Mouse (Mus musculus) forebrain, embryonic 16.5 days (tissue): Measurements from ENCODE around the gene Npcd. TPM values are rescaled to one million over a fixed set of nuclear protein-coding genes. Genes with fewer than 3 reads are reported as not detected.

Experiments used
- ATAC-seq: fragments of 200-750 bp; cut with Nextera tagmentation; 2 replicates; pipeline ENCODE4 v1.8.0; 2017; ENCODE audit warnings: mild to moderate bottlenecking, moderate library complexity
- H3K27ac ChIP-seq: fragments of 300-500 bp; sonication (generic); 2 replicates; pipeline ENCODE4 v1.5.1; 2014; ENCODE audit warnings: low read length, control low read depth
- H3K27me3 ChIP-seq: fragments of 300-500 bp; sonication (generic); replicated peaks from 2 replicates; pipeline ENCODE4 v1.6.1; 2014; ENCODE audit warnings: low read length; ENCODE audit not compliant: control insufficient read depth, insufficient read depth
- H3K36me3 ChIP-seq: fragments of 300-500 bp; sonication (generic); 2 replicates; pipeline ENCODE4 v1.6.1; 2014; ENCODE audit not compliant: control insufficient read depth, insufficient read depth
- H3K4me1 ChIP-seq: fragments of 300-500 bp; sonication (generic); replicated peaks from 2 replicates; pipeline ENCODE4 v1.6.1; 2014; ENCODE audit warnings: low read length; ENCODE audit not compliant: control insufficient read depth, insufficient read depth
- H3K4me2 ChIP-seq: fragments of 300-500 bp; sonication (generic); 2 replicates; pipeline ENCODE4 v1.6.1; 2014; ENCODE audit warnings: mild to moderate bottlenecking, low read length, control low read depth
- H3K4me3 ChIP-seq: fragments of 300-500 bp; sonication (generic); replicated peaks from 2 replicates; pipeline ENCODE4 v1.5.1; 2014; ENCODE audit warnings: mild to moderate bottlenecking, low read length, control low read depth
- H3K9ac ChIP-seq: fragments of 300-500 bp; sonication (generic); replicated peaks from 2 replicates; pipeline ENCODE4 v1.6.1; 2014; ENCODE audit warnings: low read depth, low read length, control low read depth
- H3K9me3 ChIP-seq: fragments of 300-500 bp; sonication (generic); 2 replicates; pipeline ENCODE4 v1.6.1; 2016; ENCODE audit warnings: low read length; ENCODE audit not compliant: control insufficient read depth
- WGBS: fragments of 180-500 bp; shearing (Covaris S2); extraction: QIAGEN DNeasy Blood & Tissue Kit; methylation state at CpG from one replicate; pipeline ENCODE4 v1.1.7; 2014; 5-methylcytosine and 5-hydroxymethylcytosine counted together
- polyA plus RNA-seq: library from polyadenylated mRNA; unstranded; fragments of >200 nt; fragmentation: Nextera tagmentation; extraction: Ambion mirVana; gene quantifications from 2 replicates; pipeline ENCODE4 v1.2.1, GENCODE M21; 2015

Npcd gene
- polyA plus RNA-seq, 1 experiment from 2014 or later = not detected

DNA sequence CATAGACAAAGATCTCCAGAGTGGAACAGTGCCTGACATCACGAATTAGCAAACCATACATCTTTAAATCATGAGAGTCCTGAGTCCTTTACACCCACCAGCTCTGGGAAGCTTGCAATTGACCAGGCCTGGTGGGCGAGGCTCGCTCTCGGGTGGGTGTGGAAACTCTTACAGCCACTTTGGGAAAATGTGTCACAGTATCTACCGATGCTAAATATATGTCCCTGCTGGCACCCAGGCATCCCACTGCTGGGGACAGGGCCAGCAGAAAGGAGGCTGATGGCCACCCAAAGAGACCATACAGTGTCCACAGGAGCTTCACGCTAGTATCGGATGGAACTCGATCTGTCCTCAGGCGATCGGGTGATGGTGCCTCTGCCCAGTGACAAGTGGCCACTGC lies 35.4 kb downstream of the Npcd start:
- Histone ChIP-seq H3K4me2 (no peak overlapping the region), H3K4me1 (peaks cover 4% of the 10 kb centered on the region), H3K27me3 (peaks cover 14% of the 10 kb centered on the region), H3K36me3 (no peaks in the 10 kb centered on the region), H3K27ac (no peak overlapping the region), H3K9me3 (no peaks in the 10 kb centered on the region), H3K4me3 (no peak overlapping the region), H3K9ac (no peak overlapping the region)
- WGBS = 89% methylated on average over 10 of the region's 10 CpGs
- no peak for ATAC-seq

DNA sequence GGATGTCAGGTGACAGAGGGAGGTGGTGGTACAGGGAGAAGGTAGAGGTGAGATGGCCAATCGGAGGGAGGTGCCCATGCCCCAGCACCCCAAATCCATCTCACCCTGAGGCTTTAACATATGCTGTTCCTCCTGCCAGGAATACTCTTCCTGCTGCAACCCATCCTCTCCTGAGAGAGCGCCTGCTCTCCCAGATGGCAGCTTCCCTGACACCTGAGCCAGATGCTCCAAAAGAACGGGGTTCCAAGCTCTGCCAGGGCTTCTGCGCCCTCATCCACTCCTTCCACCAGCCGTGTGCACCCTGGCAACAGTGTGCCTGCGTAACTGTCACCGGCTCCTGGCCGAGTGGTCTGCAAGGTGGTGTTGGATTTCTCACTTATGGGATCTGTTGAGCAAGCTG lies 36.4 kb downstream of the Npcd start:
- no peaks in the 10 kb centered on the region for H3K9me3 ChIP-seq
- no peak overlapping the region for H3K4me2 ChIP-seq
- H3K4me1 ChIP-seq = no peaks in the 10 kb centered on the region; the same call in 1 of the 2 replicates
- no peak for ATAC-seq
- H3K4me3 ChIP-seq = no peak overlapping the region
- 85% methylated on average over 8 of the region's 8 CpGs for WGBS
- no peak overlapping the region for H3K9ac ChIP-seq
- H3K27me3 ChIP-seq = peaks cover 6% of the 10 kb centered on the region
- H3K27ac ChIP-seq = no peak overlapping the region
- no peaks in the 10 kb centered on the region for H3K36me3 ChIP-seq

DNA sequence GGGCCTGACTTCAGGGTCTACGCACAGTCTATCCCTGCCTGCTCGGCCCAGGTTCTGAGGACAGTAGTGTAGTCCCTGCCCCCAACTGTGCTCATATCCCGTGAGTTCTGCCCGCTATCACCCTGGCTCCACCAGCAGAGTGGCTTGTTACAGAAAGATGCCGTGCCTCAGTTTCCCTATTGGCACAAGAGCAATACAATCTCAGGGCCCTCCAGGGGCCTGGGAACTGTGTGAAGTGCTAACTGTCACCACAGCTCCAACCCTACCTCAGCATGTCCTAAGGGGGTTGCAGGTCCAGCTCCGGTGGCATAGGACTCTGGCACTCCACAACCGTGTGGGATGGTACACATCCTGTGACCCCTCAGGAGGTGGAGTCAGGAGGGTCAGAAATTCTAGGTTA lies 36.9 kb downstream of the Npcd start:
- no peak overlapping the region for H3K9ac ChIP-seq
- no peaks in the 10 kb centered on the region for H3K9me3 ChIP-seq
- no peak overlapping the region for H3K4me2 ChIP-seq
- peaks cover 5% of the 10 kb centered on the region for H3K27me3 ChIP-seq
- no peak overlapping the region for H3K4me3 ChIP-seq
- WGBS = 89% methylated on average over 7 of the region's 7 CpGs
- no peak for ATAC-seq
- no peaks in the 10 kb centered on the region; the same call in 1 of the 2 replicates for H3K4me1 ChIP-seq
- H3K27ac ChIP-seq = no peak overlapping the region
- H3K36me3 ChIP-seq = no peaks in the 10 kb centered on the region

DNA sequence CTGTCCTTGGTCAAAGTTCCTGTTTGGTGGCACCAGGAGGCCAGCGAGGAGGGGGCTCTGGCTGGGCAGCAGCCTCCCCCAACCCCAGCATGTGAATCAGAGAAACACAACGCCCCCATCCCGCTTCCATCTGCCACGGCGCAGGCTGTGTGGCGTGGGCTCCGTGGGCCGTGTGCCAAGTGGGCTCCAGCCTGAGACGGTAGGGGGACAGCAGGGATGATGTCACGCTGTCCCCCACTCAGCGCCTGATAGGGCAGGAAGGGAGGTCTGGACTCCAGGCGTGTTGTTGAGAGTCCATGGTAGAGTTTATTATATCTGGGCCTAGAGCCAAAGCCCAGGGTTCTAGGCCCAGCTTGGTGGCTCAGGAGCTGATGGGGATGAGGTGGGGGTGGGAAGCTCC lies 37.8 kb downstream of the Npcd start:
- no peak for ATAC-seq
- no peak overlapping the region for H3K4me2 ChIP-seq
- H3K4me1 ChIP-seq = no peaks in the 10 kb centered on the region; the same call in 1 of the 2 replicates
- no peak overlapping the region for H3K9ac ChIP-seq
- no peaks in the 10 kb centered on the region for H3K9me3 ChIP-seq
- no peak overlapping the region for H3K4me3 ChIP-seq
- H3K27me3 ChIP-seq = peaks cover 4% of the 10 kb centered on the region; the same call in 1 of the 2 replicates
- no peaks in the 10 kb centered on the region for H3K36me3 ChIP-seq
- H3K27ac ChIP-seq = no peak overlapping the region
- 75% methylated on average over 12 of the region's 12 CpGs for WGBS

DNA sequence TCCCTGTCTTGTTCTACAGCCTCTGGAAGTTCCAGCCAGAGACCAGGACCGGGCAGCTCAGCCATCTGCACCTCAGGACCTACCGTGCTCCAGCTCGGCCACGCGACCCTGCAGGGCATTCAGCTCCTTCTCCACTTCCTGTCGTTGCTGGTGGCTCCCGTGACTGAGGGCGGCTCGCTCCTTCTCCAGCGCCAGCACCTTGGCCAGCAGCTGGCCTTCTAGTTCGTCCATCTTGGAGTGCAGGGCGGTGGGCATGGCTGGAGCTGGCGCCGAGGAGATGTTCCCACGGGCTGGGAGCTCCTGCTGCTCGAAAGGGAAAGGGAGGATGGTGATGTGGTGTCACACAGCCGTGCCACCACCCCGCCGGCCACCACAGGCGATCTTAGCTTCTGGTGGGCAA lies 39.9 kb downstream of the Npcd start:
- Histone ChIP-seq H3K4me2 (no peak overlapping the region), H3K27ac (no peak overlapping the region), H3K4me1 (no peaks in the 10 kb centered on the region; the same call in 1 of the 2 replicates), H3K4me3 (no peak overlapping the region), H3K36me3 (no peaks in the 10 kb centered on the region), H3K27me3 (peaks cover 4% of the 10 kb centered on the region; the same call in 1 of the 2 replicates), H3K9ac (no peak overlapping the region), H3K9me3 (no peaks in the 10 kb centered on the region)
- WGBS = 35% methylated on average over 20 of the region's 20 CpGs
- no peak for ATAC-seq

DNA sequence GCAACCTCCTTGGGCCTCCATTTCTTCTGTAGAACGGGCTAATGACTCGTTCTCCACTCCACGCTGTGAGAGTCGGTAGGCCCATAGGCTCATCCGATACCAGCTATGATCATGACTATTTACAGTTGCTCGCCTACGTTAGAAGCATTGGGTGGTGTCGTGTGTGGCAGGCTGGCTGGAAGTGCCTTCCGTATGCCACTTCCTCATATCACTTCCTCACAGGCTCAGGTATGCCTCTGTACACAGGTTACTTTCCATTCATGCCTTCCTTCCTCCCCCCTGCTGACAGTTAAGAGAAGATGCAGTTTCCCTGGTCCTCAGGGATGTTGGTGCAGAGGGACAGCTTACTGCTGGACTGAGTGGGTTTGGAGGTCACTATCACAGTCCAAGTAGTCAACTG lies 41.0 kb downstream of the Npcd start:
- Histone ChIP-seq H3K4me1 (no peaks in the 10 kb centered on the region; the same call in 1 of the 2 replicates), H3K4me3 (no peak overlapping the region), H3K36me3 (no peaks in the 10 kb centered on the region), H3K9ac (no peak overlapping the region), H3K4me2 (no peak overlapping the region), H3K9me3 (no peaks in the 10 kb centered on the region), H3K27me3 (peaks cover 4% of the 10 kb centered on the region; the same call in 1 of the 2 replicates), H3K27ac (no peak overlapping the region)
- 93% methylated on average over 9 of the region's 9 CpGs for WGBS
- no peak for ATAC-seq

DNA sequence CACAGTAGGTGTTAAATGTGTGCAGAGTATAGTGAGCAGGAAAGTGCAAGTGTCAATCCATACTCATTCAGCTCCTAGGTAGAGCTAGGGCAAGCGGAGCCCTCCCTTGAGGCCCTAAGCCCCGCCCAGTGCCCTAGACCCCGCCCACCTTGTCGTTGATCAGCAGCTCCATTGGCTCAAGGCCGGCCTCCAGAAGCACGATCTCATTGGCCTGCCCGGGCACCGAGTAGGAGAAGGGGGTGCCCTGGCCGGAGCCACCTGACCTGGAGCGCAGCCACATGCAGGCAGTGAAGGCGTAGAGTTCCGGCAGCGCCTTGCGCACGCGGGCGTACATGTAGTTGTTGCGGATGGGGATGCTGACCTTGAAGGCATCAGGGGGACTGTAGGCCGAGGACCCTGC lies 41.6 kb downstream of the Npcd start:
- H3K9me3 ChIP-seq = no peaks in the 10 kb centered on the region
- peaks cover 4% of the 10 kb centered on the region; the same call in 1 of the 2 replicates for H3K27me3 ChIP-seq
- H3K4me1 ChIP-seq = no peaks in the 10 kb centered on the region; the same call in 1 of the 2 replicates
- no peaks in the 10 kb centered on the region for H3K36me3 ChIP-seq
- H3K4me3 ChIP-seq = no peak overlapping the region
- H3K4me2 ChIP-seq = no peak overlapping the region
- 20% methylated on average over 19 of the region's 19 CpGs for WGBS
- no peak overlapping the region for H3K9ac ChIP-seq
- ATAC-seq = no peak
- no peak overlapping the region for H3K27ac ChIP-seq

DNA sequence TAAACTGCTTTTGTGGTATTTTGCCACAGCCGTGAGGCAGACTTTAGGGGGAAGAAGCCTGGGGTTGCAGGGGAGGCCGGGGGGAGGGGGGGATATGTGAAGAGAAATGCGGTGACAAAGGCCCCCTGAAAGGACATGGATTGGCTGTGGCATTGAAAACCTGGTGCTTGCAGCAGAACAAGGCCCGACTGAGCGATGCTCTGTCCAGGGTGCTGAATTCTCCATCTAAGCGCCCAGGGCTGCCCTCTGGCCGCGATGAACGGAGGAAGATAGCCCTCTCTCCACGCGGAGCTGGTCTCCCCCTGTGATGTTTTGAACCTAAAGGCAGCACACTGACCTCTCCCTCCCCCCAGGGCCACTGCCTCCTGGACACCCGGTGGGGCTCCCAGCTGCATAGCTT lies 42.5 kb downstream of the Npcd start:
- H3K9ac ChIP-seq = no peak overlapping the region
- no peak overlapping the region for H3K4me3 ChIP-seq
- no peaks in the 10 kb centered on the region for H3K9me3 ChIP-seq
- H3K4me1 ChIP-seq = no peaks in the 10 kb centered on the region; the same call in 1 of the 2 replicates
- WGBS = 3% methylated on average over 12 of the region's 12 CpGs
- H3K36me3 ChIP-seq = no peaks in the 10 kb centered on the region
- H3K27me3 ChIP-seq = peaks cover 4% of the 10 kb centered on the region; the same call in 1 of the 2 replicates
- no peak for ATAC-seq
- H3K27ac ChIP-seq = no peak overlapping the region
- H3K4me2 ChIP-seq = no peak overlapping the region

DNA sequence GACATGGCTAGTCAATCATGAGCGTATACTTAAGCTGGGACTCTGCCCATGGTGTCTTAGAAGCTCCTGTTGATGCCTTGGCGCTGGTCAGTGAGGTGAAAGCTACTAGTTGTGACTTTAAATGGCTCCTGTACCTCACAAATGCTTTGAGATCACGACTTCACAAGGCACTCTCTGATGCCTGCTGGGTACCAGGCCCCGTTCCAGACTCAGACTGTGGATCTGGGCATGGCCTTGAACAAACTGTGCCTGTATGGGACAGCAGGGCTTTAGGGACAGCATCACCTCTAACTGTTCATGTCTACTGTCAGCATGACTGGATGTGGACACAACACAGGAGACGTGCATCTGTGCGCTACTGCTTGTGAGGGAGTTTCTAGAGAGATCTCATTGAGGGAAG lies 43.1 kb downstream of the Npcd start:
- 90% methylated on average over 6 of the region's 6 CpGs for WGBS
- Histone ChIP-seq H3K27me3 (peaks cover 4% of the 10 kb centered on the region; the same call in 1 of the 2 replicates), H3K9ac (no peak overlapping the region), H3K9me3 (no peaks in the 10 kb centered on the region), H3K27ac (no peak overlapping the region), H3K36me3 (no peaks in the 10 kb centered on the region), H3K4me1 (no peaks in the 10 kb centered on the region; the same call in 1 of the 2 replicates), H3K4me3 (no peak overlapping the region), H3K4me2 (no peak overlapping the region)
- ATAC-seq = no peak

DNA sequence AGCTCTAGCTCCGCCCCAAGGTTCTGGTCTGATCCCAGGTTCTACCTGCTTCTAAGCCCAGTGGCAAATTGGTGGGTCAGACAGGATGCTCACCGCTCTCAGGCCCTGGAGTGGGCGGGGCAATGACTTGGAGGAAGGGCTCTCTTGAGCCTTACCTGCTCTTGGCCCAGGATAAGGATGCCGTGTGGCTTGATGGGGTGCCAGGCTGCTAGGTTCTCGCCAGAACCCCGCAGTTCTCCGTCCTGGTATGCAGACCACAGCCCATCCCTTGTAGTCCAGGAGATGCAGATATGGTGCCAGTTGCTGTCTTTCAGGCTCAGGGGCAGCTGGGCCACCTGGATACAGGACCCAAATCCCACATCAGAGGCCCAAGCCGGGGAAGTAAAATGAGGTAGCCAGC lies 43.9 kb downstream of the Npcd start:
- no peaks in the 10 kb centered on the region; the same call in 1 of the 2 replicates for H3K4me1 ChIP-seq
- H3K9me3 ChIP-seq = no peaks in the 10 kb centered on the region
- no peaks in the 10 kb centered on the region for H3K36me3 ChIP-seq
- no peak overlapping the region for H3K4me3 ChIP-seq
- H3K27ac ChIP-seq = no peak overlapping the region
- peaks cover 4% of the 10 kb centered on the region; the same call in 1 of the 2 replicates for H3K27me3 ChIP-seq
- 59% methylated on average over 8 of the region's 8 CpGs for WGBS
- no peak overlapping the region for H3K4me2 ChIP-seq
- H3K9ac ChIP-seq = no peak overlapping the region
- ATAC-seq = no peak
